ENCODE assay signal across 11 mouse cellular contexts in the genomic region with DNA sequence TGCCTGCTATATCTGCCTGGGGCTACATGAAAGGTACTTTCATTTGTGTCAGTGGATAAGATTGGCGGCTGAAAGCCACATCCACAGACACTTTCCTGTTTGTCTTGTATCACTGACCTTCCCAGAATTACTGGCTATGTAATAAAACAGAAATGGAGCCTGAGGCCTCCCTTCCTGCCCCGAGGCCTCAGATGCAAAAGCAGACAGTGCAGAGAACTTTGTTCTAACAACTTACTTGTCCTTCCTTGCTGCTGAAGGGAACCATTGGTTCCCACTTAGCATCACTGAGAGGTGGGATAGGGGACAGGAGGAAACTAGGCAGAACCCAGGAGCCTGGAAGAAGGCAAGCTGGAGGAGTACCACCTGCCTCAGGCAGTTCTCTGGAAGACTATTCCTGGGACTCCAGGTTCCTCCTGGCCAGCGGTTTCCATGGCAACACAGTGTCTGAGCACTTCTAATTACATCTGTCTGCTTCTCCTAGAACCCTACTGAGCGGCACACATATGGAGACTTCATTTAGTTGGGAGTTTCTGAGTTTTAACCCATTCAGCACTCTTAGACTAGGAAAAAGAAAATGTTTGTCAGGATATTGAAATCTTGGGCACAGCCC. TPM values are rescaled to one million over a fixed set of nuclear protein-coding genes. Genes with fewer than 3 reads are reported as not detected.
DNase-seq lines count a peak whose midpoint lies in the region; ATAC-seq lines count a peak whose summit lies in the region.
"Had no signal": no experiment of that assay in that cellular context is flagged by ENCODE, and none has a peak within 500 bp of the region (broad histone marks: within the 10 kb centered on the region; RNA-seq: fewer than 3 reads in every experiment).

No protein-coding gene starts in this region.

- no peak overlapping the region for H3K4me3 ChIP-seq in hindbrain, embryonic 16.5 days (ENCODE audit: low read length)

- H3K27me3 ChIP-seq in hindbrain, embryonic 16.5 days (replicated peaks; ENCODE audit: control insufficient read depth, insufficient read depth, low read length) = no peaks in the 10 kb centered on the region

- H3K4me1 ChIP-seq in hindbrain, embryonic 16.5 days (ENCODE audit: control insufficient read depth, insufficient read depth, low read depth, low read length) = peaks cover 8% of the 10 kb centered on the region

- H3K27ac ChIP-seq in hindbrain, embryonic 16.5 days (ENCODE audit: low read depth, low read length) = 0 out of 2 replicates have a peak overlapping the region, but pooled peaks have one; percentile 11

- H3K4me2 ChIP-seq in hindbrain, embryonic 16.5 days (ENCODE audit: low read length) = no peak overlapping the region

- peak; percentile 84 for ATAC-seq in hindbrain, embryonic 16.5 days
- ATAC-seq: activated CD4-positive, CD25-positive, alpha-beta regulatory T cell, adult 4 months had no signal

- WGBS in hindbrain, embryonic 16.5 days = 58% methylated on average over 4 of the region's 4 CpGs

- no peak overlapping the region for H3K9ac ChIP-seq in hindbrain, embryonic 16.5 days (ENCODE audit: low read depth, low read length)

- H3K9me3 ChIP-seq in hindbrain, embryonic 16.5 days (ENCODE audit: control insufficient read depth, low read length) = no peaks in the 10 kb centered on the region

- DNase-seq in heart, adult 11 months = peak; percentile 82
- DNase-seq in heart, adult 9 months (ENCODE audit: low spot score in 2 of 2) = no peak
- DNase-seq in brain, adult 2 months (ENCODE audit: low read depth, low spot score) = peak; percentile 90
- peak; percentile 49 for DNase-seq in neural tube, embryonic 10.5 days (ENCODE audit: extremely low spot score, low spot score)
- DNase-seq in Muller cell, postnatal 12 days (ENCODE audit: inconsistent ontology term) = no peak
- no peak for DNase-seq in urinary bladder, postnatal 14 days (ENCODE audit: low spot score)
- DNase-seq in yolk sac, embryonic 10.5 days (ENCODE audit: low spot score) = no peak
- DNase-seq: cerebellum, adult 9-10 months; gastrocnemius, postnatal 10 days had no signal

- H3K36me3 ChIP-seq in hindbrain, embryonic 16.5 days (ENCODE audit: control insufficient read depth, insufficient read depth, low read length) = no peaks in the 10 kb centered on the region

RNA-seq across cellular contexts. Expression of a gene that starts 26.1 kb away (rescaled TPM):
- polyA plus RNA-seq in hindbrain, embryonic 16.5 days (2015; fragmentation: Nextera tagmentation; extraction: Ambion mirVana) = 81.2 and 110 TPM in 2 replicates

RNA-seq across cellular contexts. Expression of a gene that starts 58.2 kb away (rescaled TPM):
- polyA plus RNA-seq in hindbrain, embryonic 16.5 days (2015; fragmentation: Nextera tagmentation; extraction: Ambion mirVana) = 0.19 TPM in 1 of 2 replicates, not detected in the other
- polyA plus RNA-seq: activated CD4-positive, CD25-positive, alpha-beta regulatory T cell, adult 4 months had no signal

Comparison
In these comparisons a context has a peak if more than half of its experiments do, and no peak if none do; other contexts are left out.
1. DNase-seq: peak in heart, adult 11 months (single experiment), brain, adult 2 months (single experiment) and neural tube, embryonic 10.5 days (single experiment); none in heart, adult 9 months (0 of 2), Muller cell, postnatal 12 days (single experiment), urinary bladder, postnatal 14 days (single experiment) and yolk sac, embryonic 10.5 days (single experiment).